Mouse (Mus musculus) brain, embryonic 14.5 days (tissue): ENCODE data around the gene Pkd2.

Source experiments
- CTCF ChIP-seq: fragments of 200-500 bp; IDR thresholded peaks from 2 replicates; pipeline ENCODE4 v1.5.1; 2012; ENCODE audit warnings: inconsistent platforms, mild to moderate bottlenecking, moderate library complexity, borderline replicate concordance; ENCODE audit not compliant: insufficient read depth, insufficient read length; ENCODE audit errors: extremely low read depth
- POLR2A ChIP-seq: fragments of 200-500 bp; IDR thresholded peaks from 2 replicates; pipeline ENCODE4 v1.6.1; 2012; ENCODE audit warnings: mild to moderate bottlenecking, inconsistent platforms, borderline replicate concordance; ENCODE audit not compliant: poor library complexity, insufficient read depth, insufficient read length, severe bottlenecking; ENCODE audit errors: extremely low read depth

- no peak for TF ChIP-seq CTCF
- no peak for TF ChIP-seq POLR2A
Observed at GRCm38 (mm10) chr5:104507829-104508194, 48.6 kb downstream of the Pkd2 start.
